Mouse (Mus musculus) B cell, adult 2 months (primary cell): ENCODE data around the gene Zfp568.

ENCODE experiments used
- DNase-seq, 2 experiments: peaks; one replicate each; pipeline ENCODE4 v3.0.0; 2022

Zfp568 gene

DNA sequence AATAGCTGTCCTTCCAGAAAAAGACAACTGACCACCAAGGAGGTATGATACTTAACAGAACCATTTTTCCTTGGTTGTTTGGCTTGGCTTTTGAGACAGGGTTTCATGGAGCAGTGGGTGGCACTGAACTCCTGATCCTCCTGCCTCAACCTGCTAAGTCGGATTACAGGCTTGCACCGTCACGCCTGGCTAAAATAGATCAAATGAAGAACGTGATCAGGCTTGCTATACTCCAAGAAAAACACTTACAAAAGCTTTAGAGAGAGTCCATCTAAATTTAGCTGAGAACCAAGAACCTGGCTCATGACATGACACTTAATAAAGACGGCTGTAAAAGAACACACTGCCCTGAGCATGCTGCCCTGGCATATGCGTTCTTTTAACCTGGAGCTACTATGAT lies 76.6 kb downstream of the Zfp568 start:
- DNase-seq, result no peak

DNA sequence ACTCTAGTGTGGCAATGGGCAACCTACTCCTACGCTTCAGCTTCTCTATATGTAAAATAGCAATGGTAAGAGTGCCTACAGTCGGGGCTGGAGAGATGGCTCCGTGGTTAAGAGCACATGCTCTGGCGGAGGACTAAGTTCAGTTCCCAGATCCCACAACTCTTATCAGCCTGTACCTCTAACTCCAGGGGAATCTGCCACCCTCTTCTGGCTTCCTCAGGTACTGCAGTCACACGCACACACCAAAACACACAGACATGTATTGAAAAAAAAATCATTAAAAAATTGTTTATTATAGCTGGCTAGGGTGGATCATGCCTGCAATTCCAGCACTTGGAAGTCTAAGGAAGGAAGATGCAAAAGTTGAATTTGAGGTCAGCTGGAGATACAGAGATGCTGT lies 78.7 kb downstream of the Zfp568 start:
- peak; percentile 7 to 21 for DNase-seq

DNA sequence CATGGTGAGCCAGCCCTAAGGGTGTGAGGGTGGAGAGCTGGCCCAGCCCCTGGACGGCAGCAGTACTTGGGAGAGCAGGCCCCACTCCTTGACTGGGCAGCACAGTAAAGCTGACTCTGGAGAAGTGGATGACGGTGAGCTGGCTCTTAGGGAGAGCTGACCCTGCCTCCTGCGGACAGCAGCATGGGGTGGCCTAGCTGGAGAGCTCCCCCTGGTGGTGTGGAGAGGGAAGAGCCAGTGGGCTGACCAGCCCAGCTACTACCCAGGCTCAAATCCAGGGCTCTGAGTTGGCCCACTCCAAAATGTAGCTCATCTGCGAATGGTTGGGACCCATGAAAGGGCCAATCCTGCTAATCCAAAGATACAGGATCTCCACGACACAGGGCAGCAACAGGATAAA lies 80.9 kb downstream of the Zfp568 start:
- no peak for DNase-seq

DNA sequence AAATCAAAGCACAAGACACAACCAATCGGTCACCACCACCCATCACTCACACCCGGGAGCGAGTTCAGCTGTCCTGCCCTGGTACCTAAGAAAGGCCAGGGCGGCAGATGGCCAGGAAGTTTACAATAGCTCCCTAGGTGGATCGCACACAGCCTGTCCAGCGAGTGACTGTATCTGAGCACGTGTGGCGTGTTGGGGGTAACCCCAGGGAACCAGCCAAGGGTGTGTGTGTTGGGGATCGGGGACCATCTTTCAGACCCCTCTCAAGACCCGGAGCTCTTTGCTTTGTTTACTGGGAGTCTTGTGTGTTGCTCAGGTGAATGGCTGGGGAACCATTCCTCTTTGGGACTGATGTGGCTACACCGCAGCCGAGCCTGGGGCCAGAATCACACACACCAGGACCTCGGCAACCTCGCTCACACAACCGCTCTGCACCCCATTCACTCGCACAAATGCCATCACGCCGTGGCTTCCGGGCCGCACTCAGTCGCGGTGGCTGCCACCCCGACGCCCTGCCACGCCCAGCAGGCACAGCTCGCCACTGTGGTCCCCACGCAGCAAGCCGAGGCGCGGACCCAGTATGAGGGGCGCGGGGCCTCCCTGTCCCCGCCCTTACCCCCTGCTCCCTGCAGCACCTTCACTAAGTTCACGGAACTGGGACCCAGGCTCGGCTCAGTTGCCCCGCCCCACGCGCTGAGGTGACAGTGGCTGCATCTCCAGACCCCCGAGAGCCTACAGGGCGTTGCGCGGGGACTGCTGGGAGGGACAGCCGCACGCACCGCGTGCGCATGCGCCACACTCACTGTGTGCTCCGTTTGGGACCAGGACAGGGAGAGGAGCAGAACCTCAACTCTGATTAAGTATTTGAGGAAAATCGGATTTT lies 88.6 kb downstream of the Zfp568 start, which contains the start of gene Zfp82:
Zfp82 (minus strand) TSS at position 755 of the 883 bp plus-strand sequence.
- peak; percentile 78 to 81 for DNase-seq
